ENCODE assay signal across 9 mouse cellular contexts in genomic region chr2:38378346-38378745, GRCm38 (mm10). TPM values are rescaled to one million over a fixed set of nuclear protein-coding genes. Genes with fewer than 3 reads are reported as not detected.
DNase-seq lines count a peak whose midpoint lies in the region; ATAC-seq lines count a peak whose summit lies in the region.
"Had no signal": no experiment of that assay in that cellular context is flagged by ENCODE, and none has a peak within 500 bp of the region (broad histone marks: within the 10 kb centered on the region; RNA-seq: fewer than 3 reads in every experiment).

No protein-coding gene starts in this region.

- H3K27me3 ChIP-seq in hindbrain, embryonic 10.5 days (ENCODE audit: insufficient read depth, poor library complexity, severe bottlenecking): peaks cover 76% of the 10 kb centered on the region
- peaks cover 19% of the 10 kb centered on the region for H3K27me3 ChIP-seq in hindbrain, embryonic 16.5 days (replicated peaks; ENCODE audit: control insufficient read depth, insufficient read depth, low read length)
- peaks cover 72% of the 10 kb centered on the region for H3K27me3 ChIP-seq in kidney, embryonic 15.5 days

- no peak overlapping the region for H3K27ac ChIP-seq in hindbrain, embryonic 10.5 days
- H3K27ac ChIP-seq in hindbrain, embryonic 16.5 days (ENCODE audit: low read depth, low read length): no peak overlapping the region
- H3K27ac ChIP-seq in kidney, embryonic 15.5 days: no peak overlapping the region

- WGBS in hindbrain, embryonic 10.5 days: 22% methylated on average over 5 of the region's 5 CpGs
- 25% methylated on average over 5 of the region's 5 CpGs for WGBS in hindbrain, embryonic 16.5 days
- 22% methylated on average over 5 of the region's 5 CpGs for WGBS in kidney, embryonic 15.5 days

- no peaks in the 10 kb centered on the region for H3K9me3 ChIP-seq in hindbrain, embryonic 10.5 days
- H3K9me3 ChIP-seq in hindbrain, embryonic 16.5 days (ENCODE audit: control insufficient read depth, low read length): no peaks in the 10 kb centered on the region
- H3K9me3 ChIP-seq in kidney, embryonic 15.5 days (replicated peaks): no peaks in the 10 kb centered on the region

- peak; percentile 18 for DNase-seq in hindbrain, embryonic 10.5 days (ENCODE audit: low spot score)
- DNase-seq in A20 (ENCODE audit: low read depth, low spot score) (peak; percentile 58), NIH3T3 (ENCODE audit: low read depth) (peak; percentile 71)
- DNase-seq in right cerebral cortex, postnatal 4 days: no peak
- no peak for DNase-seq in layer of hippocampus, adult 8-10 months (ENCODE audit: low spot score in 2 of 2)
- DNase-seq: kidney, adult 2 months had no signal

- ATAC-seq in hindbrain, embryonic 16.5 days: no peak
- peak; percentile 58 for ATAC-seq in granulocyte monocyte progenitor cell, adult 5-6 weeks (replicated peaks; ENCODE audit: poor library complexity, severe bottlenecking)
- no peak for ATAC-seq in kidney, embryonic 15.5 days (replicated peaks; ENCODE audit: low FRiP score)

- no peaks in the 10 kb centered on the region for H3K36me3 ChIP-seq in hindbrain, embryonic 10.5 days
- no peaks in the 10 kb centered on the region for H3K36me3 ChIP-seq in hindbrain, embryonic 16.5 days (ENCODE audit: control insufficient read depth, insufficient read depth, low read length)
- no peaks in the 10 kb centered on the region for H3K36me3 ChIP-seq in kidney, embryonic 15.5 days

- H3K4me2 ChIP-seq in hindbrain, embryonic 16.5 days (ENCODE audit: low read length): no peak overlapping the region
- H3K4me2 ChIP-seq in kidney, embryonic 15.5 days: no peak overlapping the region

- peaks cover 30% of the 10 kb centered on the region for H3K4me1 ChIP-seq in hindbrain, embryonic 10.5 days (replicated peaks)
- peaks cover 10% of the 10 kb centered on the region; the same call in 1 of the 2 replicates for H3K4me1 ChIP-seq in hindbrain, embryonic 16.5 days (ENCODE audit: control insufficient read depth, insufficient read depth, low read depth, low read length)
- H3K4me1 ChIP-seq in kidney, embryonic 15.5 days: peaks cover 16% of the 10 kb centered on the region

- no peak overlapping the region for H3K9ac ChIP-seq in hindbrain, embryonic 16.5 days (ENCODE audit: low read depth, low read length)
- H3K9ac ChIP-seq in kidney, embryonic 15.5 days: no peak overlapping the region

- H3K4me3 ChIP-seq in hindbrain, embryonic 10.5 days: no peak overlapping the region
- H3K4me3 ChIP-seq in hindbrain, embryonic 16.5 days (ENCODE audit: low read length): no peak overlapping the region
- no peak overlapping the region for H3K4me3 ChIP-seq in kidney, embryonic 15.5 days (replicated peaks)

RNA-seq across cellular contexts. Expression of gene Lhx2, which starts 39.3 kb away (rescaled TPM):
- polyA plus RNA-seq in hindbrain, embryonic 10.5 days (2016; fragmentation: Nextera tagmentation; extraction: Ambion mirVana): 17.4 and 26.4 TPM in 2 replicates
- 6.8 and 9.2 TPM in 2 replicates for polyA plus RNA-seq in hindbrain, embryonic 16.5 days (2015; fragmentation: Nextera tagmentation; extraction: Ambion mirVana)
- total RNA-seq in granulocyte monocyte progenitor cell, adult 5-6 weeks (2014; fragmentation: Nextera tagmentation): not detected in 2 replicates
- not detected in 2 replicates for total RNA-seq in granulocyte monocyte progenitor cell, adult 5-6 weeks (2017)
- 0.10 TPM in 1 of 2 replicates, not detected in the other for polyA plus RNA-seq in kidney, embryonic 15.5 days (2015; fragmentation: Nextera tagmentation; extraction: Ambion mirVana)
- 10 to 100 TPM; 67.2 to 84.6 (median 74.4) TPM for total RNA-seq in layer of hippocampus, adult 8-10 months (2022)

Comparison
In these comparisons a context has a peak if more than half of its experiments do, and no peak if none do; other contexts are left out.
1. DNase-seq: peak in hindbrain, embryonic 10.5 days (single experiment), A20 (single experiment) and NIH3T3 (single experiment); none in right cerebral cortex, postnatal 4 days (single experiment) and layer of hippocampus, adult 8-10 months (0 of 2).